Mouse (Mus musculus): Measurements from ENCODE around the gene Nr2c2ap.
A peak's percentile ranks its signal among the peaks of the same experiment; 100 is the strongest.

Nr2c2ap gene

DNA sequence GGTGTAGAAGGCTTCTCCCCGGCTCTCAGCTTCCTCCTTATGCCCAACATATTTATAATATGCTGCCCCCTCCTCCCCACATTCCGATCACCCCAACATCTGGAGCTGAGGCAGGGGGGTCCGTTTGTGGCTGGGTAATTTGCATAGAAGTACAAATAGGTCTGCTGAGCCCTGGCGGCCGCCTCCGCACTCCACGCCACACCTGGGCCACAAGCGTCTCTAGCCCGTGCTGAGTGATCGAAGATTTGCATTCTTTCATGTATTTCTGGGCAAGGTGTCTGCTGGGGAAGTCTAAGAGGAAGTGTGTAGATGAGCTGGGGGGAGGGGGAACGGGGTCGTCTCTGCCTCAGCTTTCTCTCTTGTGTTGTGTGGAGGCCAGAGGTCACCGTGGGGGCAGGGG, 28.9 kb downstream of the Nr2c2ap start:
- no peak for DNase-seq (ENCODE audit: low spot score)

DNA sequence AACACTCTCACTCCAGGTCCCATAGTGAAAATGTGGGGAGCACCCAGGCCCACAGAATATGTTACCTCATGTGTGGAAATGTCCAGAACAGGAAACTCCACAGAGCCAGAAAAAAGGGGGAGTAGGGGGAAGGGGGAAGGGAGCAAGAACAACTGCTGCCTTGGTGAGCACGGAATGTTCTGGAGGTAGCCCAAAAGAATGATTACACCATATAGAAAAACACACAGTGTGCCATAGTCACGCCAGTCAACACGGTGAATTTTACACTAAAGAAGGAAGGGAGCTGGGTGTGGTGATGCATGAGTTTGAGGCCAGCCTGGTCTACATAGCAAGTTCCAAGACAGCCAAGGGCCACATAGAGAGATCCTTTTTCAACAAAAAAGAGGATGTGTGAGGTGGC, 32.2 kb downstream of the Nr2c2ap start:
- DNase-seq (ENCODE audit: low spot score) = no peak

DNA sequence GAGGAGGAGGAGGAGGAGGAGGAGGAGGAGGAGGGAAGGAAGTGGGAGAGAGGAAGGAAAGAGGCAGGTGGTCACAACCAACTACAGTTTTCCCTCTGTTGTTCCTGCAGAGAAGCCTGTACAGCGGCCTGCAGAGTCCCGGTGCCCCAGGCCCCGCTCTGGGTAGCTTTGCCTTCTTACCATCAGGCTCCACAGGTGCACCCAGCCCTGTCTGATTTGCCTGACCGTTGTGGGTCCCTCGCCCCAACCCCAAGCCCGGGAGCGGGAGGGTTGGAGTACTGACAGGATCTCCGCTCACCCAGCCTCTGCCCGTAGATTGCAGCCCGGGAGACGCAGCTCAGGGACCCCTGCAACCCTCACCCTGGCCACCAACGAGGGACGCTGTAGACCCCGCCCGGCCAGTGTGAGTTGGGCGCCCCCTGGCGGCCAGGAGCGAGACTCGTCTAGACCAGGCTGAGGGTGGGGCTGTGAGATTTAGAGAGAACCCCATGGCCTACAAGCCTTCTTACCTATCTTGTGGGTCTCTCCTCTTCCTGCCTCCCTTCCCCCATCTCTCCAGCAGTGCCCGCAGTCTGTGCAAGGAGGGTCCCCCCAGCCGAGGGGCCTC, 35.5 kb downstream of the Nr2c2ap start:
- DNase-seq (ENCODE audit: low spot score) = peak; percentile 91

DNA sequence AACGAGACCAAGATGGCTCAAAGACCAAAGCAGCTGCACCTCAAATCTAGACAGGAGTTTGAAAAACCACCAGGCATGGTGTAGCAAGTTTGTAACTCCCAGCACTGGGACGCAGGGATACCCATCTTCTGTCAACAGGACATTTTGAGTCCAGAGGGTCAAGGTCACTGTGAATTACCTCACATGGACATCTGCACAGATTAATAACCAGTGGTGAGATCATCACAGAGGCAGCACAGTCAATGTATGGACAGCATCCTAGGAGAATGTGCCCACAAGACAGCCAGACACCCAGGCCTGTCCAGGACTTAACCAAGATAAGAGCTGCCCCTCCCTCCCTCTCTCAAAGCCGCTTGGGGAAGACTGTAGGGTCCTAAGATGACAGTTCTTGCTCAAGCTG, 39.0 kb downstream of the Nr2c2ap start:
- DNase-seq (ENCODE audit: low spot score) = no peak

DNA sequence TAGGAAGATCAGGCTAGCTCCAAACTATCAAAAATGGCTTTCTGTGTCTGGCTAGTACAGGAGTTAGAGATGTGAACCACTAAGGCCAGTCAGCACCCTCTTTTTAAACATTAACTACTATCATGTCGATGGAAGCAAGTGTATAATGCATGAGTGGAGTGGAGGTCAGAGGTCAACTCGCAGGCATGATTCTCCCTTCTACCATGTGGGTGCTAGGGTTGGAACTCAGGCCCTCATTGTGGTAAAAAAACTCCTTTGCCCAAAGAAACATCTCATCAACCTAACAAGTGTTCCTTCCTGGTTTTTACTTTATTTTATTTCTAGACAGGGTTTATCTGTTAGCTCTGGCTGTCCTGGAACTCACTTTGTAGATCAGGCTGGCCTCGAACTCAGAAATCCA, 39.6 kb downstream of the Nr2c2ap start:
- DNase-seq (ENCODE audit: low spot score) = no peak

DNA sequence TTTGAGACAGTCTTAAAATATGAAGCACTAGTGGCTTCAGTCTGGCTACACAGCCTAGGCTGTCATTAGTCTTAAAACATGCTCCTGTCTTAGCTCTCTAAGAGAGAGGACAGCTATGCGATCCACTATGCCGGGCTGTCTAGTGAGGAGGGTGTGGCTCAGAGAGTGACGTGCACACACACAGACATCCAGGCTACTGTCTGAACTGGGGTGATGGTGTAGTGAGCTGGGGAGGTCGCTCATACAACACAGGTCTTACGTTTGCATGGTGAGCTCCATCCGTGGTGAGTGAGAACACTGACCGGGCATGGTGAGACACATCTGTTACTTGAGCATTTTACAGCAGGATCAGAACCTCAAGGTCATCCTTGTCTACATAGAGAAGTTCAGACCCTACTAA, 40.1 kb downstream of the Nr2c2ap start:
- no peak for DNase-seq (ENCODE audit: low spot score)

DNA sequence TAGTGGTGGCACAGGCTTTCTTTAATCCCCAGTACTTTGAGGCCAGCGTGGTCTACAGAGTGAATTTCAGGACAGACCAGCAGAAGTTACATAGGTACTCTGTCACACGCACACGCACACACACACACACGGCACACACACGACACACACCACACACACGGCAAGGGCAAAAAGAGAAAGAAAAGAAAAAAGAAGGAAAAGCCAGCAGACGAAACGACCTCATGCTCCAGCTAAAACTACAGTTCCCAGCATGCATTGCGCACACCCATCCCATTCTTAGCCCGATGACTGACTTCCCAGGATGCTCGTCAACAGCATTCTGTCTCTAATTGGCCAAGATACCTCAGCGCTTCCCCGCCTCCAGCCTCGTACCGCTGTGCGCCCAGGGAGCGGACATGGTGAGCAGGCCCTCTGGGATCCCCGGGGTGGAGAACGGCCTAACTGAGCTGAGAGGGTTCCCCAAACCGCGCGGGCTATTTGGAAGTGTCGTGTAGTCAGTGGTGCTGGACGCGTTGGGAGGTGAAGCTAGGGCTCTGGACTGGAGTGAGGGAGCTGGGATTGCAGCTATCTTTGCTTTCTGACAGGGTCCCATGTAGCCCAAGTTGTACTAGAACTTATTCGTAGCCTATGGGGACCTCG, 41.0 kb downstream of the Nr2c2ap start, which contains the start of gene Tmem161a:
Gene Tmem161a, plus strand, starts transcription at position 314 of the 639 bp plus-strand sequence.
- peak; percentile 95 for DNase-seq (ENCODE audit: low spot score)

DNA sequence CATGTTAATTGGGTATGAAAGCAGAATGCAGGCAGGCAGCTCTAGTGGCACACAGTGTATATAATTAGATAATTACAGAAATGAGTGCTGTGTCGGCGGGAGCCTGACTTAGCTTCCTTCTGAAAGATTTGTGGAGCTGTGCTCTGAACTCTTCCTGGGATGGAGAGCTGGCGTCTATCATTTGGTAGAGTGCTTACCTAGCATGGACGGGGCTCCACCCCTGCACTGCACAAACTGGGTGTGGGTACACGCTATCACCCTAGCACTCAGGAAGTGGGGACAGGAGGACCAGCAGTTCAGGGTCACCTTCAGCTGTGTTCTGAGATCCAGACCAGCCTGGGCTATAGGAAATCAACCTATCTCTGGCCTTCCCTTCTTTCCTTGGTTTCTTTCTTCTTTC, 42.2 kb downstream of the Nr2c2ap start:
- no peak for DNase-seq (ENCODE audit: low spot score)

DNA sequence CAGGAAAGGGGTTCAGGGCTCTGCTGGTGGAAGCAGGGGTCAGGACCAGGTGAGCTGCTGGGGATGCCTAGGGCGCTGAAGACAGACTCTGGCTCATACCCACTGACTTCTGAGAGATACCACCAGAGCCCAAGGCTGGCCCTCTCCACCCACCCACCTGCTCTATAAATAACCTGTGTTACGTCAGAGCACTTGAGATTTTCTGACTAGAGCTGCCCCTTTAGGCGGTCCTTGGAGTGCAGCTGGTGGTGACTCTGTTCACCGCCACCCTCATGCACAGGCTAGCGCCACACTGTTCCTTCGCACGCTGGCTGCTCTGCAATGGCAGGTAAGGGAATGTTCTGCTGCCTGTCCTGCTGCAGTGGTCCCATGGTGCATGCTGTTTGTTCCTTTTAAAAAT, 42.9 kb downstream of the Nr2c2ap start:
- DNase-seq (ENCODE audit: low spot score) = no peak

DNA sequence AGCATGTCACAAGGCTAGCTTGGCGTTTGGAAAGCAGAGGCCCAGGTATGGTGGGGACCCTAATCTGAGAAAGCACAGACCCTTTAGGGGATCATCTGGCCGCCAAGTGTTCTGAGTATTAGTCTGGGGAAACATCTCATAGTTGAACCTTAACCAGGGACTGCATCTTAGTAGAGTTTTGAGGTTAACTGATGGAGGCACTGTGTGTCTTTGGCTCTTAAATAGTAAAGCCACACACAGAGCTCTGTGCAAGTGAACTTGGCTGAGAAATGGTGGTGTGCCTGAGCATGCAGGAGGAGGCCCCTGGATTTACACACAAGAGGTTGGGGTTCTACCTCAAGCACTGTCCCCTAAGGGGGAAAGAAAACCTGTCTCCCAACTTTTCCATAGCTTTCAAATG, 47.1 kb downstream of the Nr2c2ap start:
- no peak for DNase-seq (ENCODE audit: low spot score)

DNA sequence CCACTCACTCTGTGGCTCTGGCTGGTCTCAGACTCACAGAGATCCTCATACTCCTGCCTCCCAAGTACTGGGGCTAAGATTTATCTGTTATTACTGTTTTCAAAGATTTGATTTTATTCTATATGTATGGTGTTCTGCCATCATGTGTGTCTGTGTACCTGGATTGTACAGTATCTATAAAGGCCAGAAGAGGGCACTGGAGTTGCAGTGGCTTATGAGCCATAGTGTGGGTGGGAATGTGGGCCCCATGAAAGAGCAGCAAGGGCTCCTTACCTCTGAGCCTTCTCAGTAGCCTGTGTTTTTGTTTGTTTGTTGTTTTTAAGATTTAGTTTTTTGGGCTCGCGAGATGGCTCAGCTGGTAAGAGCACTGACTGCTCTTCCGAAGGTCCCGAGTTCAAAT, 47.9 kb downstream of the Nr2c2ap start:
- DNase-seq (ENCODE audit: low spot score) = peak; percentile 29

DNA sequence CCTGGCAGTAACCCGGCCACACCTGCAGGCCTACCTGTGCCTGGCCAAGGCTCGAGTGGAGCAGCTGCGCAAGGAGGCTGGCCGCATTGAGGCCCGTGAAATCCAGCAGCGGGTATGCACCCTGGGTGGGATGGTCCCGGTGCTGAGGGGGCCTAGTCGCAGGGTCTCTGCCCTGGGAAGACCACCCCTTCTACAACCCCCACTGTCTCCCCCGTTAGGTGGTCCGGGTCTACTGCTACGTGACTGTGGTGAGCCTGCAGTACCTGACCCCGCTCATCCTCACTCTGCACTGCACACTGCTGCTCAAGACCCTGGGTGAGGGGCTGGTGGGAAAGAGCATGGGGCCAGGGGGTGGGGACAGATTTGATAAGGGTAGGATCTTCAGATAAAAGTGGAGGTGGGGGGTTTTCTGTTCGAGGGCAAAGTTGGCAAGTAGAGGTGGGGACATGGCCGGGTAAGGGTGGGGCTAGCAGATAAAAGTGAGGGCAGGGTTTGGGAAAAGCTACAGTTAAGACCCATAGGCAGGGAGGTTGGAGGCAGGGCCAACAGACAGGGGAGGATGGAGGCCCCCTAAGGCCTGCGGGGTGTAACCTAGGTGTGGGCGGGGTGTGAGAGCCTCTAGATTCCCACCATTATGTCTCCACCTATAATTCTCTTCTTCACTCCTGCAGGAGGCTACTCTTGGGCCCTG, 50.2 kb downstream of the Nr2c2ap start:
- no peak for DNase-seq (ENCODE audit: low spot score)

DNA sequence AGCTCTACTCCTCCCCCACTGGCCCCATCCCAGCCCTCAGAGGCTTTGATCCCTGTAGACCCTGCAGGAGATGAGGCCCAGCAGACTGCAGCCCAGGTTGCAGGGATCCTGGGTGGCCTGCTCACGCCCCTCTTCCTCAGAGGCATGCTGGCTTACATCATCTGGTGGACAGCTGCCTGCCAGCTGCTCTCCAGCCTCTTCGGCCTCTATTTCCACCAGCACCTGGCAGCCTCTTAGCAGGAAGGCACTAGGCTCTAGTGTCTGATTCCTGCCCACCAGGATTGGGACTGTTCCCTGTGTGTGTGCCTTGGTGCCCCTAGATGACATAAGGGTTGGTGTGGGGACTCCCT, 50.7 kb downstream of the Nr2c2ap start:
- DNase-seq (ENCODE audit: low spot score) = peak; percentile 18

DNA sequence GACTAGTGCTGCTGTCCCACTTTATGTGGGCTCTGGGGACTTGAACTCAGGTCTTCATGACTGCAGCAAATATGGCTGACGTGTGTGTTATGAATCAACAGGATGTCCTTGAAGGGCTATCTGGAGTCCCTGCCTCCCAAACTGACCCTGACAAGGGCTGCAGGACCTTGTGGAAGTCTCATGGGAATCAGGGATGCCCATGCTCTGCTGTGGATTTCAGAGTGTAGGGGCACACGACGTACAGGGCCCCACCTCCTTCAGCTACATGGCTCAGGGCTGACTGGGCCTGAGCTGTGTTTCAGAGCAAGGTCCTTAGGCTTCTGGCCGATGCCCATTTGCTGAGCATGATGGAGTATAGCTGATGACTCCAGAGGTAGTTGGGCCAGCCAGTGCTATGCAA, 52.1 kb downstream of the Nr2c2ap start:
- DNase-seq (ENCODE audit: low spot score) = no peak
